Mouse (Mus musculus) adrenal gland, postnatal 10 days (tissue): ENCODE measurements at regions not wholly inside any gene's neighbourhood (a gene's known extent, or its start where the extent isn't known, plus 50 kb on each side); places are given as distances from the start of the nearest gene placed in this dataset.

Experiments used
- DNase-seq: peaks from one replicate; pipeline ENCODE4 v3.0.0; 2021; ENCODE audit warnings: mixed read lengths

- DNase-seq = no peak
These were observed 149.3 kb downstream of the Adgra3 start for GRCm38 (mm10) chr5:49909483-49909882.

- DNase-seq = no peak
These were observed 162.7 kb downstream of the Adgra3 start for GRCm38 (mm10) chr5:49896106-49896505.

DNA sequence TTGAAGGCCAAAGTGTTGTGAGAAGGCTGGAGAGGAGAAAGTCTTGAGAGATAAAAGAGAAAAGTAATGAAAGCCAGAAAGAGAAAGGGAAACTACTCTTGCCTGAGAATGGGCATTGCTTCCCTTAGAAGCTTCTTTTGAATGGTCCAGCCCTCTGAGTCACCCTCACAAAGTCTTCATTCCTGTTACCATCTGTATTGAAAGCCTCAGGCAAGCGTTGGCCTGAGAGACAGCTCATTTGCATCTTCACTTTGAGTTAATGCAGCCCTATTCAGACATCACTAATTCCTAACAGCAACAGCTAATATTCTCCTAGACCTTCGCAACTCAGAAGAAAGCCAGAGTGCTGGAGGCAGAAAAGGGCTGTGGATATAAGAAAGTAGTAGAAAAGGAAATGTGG, 178.4 kb downstream of the Adgra3 start:
- DNase-seq = no peak

DNA sequence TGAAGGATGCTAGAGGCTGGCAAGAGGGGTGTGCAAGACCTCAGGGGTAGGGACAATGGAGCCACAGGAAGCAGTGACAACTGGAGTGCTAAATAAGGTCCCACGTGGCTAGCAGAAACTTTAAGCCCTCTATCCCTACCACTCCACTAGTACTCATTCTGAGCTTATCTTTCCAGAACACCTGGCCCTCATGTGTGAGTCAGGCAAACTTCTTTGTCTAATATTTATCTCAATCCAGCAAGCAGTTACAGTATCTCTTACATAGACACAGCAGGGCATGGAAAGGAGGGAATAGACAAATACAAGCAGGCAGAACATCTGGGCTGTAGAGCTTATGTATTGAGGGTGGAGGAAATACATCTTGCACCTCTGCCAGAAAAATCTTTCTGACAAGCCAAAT, 182.6 kb downstream of the Adgra3 start:
- no peak for DNase-seq

DNA sequence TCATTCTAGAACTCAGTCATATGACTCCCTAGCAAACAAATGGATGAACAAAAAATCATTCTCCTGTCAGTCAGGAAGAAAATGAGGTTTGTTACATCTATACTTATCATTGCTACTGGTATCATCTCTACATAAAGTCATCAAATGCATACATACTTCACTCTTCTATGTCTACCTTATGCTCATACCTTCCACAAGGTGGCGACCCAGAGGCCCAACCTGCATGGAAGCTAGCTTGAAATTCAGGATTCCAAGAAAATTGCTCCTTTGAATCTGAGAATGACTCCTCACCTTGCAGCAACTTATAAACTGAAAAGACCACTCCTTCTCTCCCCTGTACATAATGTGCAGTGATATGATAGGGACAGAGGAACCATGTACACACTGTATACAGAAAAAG, 201.6 kb downstream of the Adgra3 start:
- DNase-seq = peak; percentile 23

DNA sequence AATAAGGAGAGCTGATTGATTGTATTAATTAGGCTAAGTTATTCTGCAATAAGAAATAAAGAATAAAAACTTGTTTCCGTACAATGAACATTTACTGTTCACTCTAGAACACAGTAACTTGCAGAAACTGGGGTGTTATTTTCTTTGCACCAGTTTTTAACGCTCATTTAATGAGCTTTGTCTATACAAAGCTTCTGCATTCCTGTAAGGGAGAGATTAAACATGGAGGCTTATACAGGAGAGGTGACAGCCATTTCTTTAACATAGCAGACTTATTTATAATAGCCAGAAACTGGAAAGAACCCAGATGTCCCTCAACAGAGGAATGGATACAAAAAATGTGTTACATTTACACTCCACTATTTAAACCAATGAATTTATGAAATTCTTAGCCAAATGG, 202.8 kb downstream of the Adgra3 start:
- no peak for DNase-seq

- no peak for DNase-seq
These were observed 210.1 kb downstream of the Adgra3 start for GRCm38 (mm10) chr5:49848680-49849079.

GRCm38 (mm10) chr5:49848174-49848573, 210.6 kb downstream of the Adgra3 start:
- no peak for DNase-seq

DNA sequence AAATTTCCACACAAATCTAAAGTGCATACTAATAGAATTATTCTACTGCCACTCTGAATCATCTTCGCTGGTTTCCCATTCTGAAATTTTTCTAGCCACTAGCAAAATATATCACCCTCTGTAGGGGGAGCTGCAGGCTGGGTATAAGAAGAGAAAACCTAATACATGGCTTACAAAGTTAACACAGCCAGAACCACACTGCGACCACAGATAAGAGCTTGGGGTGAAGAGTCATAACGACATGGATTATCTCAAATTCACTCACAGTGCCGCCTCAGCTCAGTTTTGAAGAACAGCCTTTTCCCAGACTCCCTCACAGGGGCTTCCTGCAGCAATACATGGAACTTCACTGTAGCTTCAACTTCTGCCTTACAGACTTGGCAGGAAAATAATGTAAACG, 240.0 kb downstream of the Adgra3 start:
- no peak for DNase-seq

- no peak for DNase-seq
These were observed 242.1 kb downstream of the Adgra3 start for GRCm38 (mm10) chr5:49816751-49817150.

DNA sequence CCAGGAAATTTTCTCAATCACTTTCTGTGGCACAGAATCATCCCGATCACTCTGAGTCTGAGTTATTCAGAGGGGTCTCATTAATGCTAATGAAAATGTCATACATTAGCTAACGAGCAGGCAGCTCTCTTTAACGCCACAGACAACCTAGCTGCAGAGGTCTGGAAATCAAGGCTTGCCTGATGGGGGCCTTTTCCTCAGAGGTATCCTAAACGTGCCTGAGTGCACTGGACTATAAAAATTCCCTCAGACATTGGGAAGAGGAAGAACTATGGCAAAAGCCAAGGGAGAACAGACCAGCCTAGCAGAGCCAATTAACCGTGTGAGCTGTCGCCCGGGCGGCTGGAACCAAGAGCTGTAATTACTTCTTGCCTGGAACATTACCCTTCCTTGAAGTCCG, 245.5 kb downstream of the Adgra3 start:
- no peak for DNase-seq

DNA sequence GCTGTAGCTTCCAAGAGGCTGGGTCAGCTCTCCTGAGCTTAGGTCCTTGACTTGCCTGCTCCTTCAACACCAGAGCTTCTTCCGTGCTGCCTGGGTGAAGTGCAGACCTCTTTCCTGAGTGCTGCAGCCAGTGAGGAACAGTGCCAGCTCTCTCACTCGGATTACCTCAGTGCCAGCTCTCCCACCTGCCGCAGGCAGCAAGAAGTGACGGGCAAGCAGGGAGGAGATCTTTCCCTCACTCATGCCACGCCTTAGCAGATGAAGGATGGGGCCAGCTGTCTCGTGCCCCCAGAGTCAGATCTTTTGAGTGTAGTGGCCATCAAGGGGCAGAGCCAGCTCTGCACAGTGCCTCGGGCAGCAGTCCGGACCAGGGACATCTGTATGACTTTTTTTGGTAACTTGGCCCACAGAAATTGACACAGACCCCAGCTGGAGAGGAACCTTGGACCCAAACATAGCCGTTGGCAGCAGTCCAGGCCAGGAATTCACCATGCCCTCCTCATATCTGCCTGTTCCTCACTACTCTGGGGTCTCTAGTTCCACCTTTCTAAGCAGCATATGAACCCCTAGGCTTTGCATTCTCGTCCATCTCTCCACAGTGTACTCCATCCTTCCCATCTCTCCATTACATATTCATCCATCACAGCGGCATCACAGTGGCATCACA, 263.9 kb upstream of the Kcnip4 start:
- no peak for DNase-seq

DNA sequence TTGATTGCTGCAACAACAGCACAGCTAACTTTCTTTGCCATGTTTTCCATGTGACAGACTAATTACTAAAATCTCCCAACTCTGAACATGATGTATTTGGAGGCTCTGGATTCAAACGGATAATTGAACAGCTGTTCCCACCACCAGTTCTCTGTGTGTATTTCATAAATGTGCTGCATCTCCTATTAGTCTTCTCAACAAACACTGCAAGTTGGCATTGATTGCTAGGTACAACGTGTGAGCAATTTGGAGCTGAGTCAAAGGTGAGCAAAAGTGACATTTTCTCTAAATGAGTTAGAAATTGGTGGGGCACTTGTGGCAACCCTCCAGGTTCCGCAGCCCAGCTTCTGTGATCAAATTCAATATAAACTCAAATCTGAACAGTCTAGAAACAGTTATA, 259.0 kb upstream of the Kcnip4 start:
- DNase-seq = no peak

DNA sequence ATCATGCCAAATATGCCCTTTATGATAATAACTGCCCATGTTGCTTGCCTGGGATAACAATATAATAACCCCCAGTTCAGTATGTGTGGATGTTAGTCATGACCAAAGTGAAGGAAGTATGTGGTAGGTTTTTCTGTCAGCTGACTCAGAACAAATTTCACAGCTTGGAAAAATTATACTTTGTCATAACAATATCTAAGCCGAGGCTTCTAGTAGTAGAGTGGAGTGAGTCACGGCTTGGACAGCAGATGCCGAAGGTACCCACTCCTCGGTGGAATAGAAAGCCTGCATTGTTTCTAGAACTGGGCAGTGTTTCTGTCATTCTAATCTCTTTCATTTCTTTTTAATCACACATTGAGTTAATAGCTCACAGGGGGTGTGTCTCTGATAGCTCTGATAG, 236.3 kb upstream of the Kcnip4 start:
- DNase-seq = no peak

DNA sequence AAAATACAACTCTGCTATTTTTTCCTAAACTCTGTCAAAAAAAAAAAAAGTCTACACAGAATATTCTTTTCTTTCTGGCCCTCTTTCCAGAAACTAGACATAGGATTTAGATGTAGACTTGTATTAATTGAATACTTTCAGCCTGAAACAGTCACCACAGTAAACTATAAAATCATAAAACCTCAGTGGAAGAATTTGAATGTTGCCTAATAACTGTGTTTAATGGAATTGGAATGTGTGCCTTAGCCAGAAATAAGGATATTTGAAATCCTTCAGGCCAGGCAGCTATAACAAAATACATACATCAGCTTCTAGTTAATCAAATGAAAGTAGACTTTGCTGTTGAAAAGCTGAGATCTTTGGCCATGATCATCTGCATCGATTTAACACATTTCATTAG, 230.8 kb upstream of the Kcnip4 start:
- DNase-seq = no peak

GRCm38 (mm10) chr5:49712607-49713006, 187.9 kb upstream of the Kcnip4 start:
- DNase-seq = no peak

GRCm38 (mm10) chr5:49682156-49682555, 157.4 kb upstream of the Kcnip4 start:
- DNase-seq = no peak

- no peak for DNase-seq
These were observed 156.8 kb upstream of the Kcnip4 start for GRCm38 (mm10) chr5:49681514-49681913.

- no peak for DNase-seq
These were observed 151.2 kb upstream of the Kcnip4 start for GRCm38 (mm10) chr5:49675885-49676284.

DNA sequence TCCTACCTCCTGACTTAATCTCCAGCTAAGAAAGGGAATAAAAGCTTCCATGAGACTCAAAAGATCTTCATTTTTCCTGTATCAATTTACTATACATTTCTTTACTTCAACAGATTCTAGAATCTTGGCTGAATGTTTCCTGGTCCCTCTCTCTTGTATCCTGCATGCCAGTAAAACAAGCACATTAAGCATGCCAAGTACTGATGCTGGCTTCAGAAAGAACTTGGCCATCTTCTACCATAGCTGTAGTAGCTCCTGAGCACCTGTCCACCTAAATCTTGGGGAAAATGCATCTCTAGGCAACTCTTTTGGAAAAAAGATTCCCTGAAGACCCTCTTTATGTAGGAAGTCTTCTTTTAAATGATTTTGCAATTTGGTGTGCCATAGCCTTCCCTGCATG, 140.5 kb upstream of the Kcnip4 start:
- no peak for DNase-seq

DNA sequence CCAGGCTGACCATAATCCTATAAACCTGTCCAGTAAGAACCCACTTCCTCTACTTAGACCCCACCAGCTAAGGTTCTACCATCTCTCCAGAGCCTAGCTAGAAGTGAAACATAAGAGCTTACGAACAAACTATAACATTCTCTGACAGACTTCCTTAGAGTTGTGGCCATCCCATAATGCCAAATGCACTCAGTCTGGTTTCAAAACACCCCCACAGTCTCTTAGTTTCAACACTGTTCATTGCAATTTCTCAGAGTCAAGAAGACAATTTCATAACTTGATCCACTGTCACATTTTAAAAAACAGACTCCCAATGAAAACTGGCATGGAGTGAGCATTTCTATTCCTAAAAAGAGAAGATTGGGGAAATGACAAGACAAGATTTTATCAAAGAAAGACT, 139.2 kb upstream of the Kcnip4 start:
- no peak for DNase-seq

DNA sequence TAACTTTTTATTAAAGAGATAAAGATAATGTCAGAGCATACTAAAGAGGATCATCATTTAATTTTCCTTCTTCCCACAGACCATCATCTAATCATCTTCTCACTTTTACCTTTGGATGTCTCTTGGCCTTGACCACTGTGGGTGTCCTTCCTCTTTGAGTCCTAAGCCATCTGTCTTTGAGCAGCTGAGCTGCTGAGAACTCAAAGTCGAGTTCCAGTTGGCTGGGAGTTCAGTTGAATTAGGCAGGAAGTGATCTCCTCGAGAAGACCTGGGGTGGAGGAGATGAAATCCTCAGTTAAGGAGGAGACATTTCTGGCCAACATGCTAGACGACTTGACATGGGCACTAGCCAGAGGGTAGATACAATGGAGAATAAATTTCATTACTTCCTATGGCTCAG, 137.4 kb upstream of the Kcnip4 start:
- DNase-seq = no peak

DNA sequence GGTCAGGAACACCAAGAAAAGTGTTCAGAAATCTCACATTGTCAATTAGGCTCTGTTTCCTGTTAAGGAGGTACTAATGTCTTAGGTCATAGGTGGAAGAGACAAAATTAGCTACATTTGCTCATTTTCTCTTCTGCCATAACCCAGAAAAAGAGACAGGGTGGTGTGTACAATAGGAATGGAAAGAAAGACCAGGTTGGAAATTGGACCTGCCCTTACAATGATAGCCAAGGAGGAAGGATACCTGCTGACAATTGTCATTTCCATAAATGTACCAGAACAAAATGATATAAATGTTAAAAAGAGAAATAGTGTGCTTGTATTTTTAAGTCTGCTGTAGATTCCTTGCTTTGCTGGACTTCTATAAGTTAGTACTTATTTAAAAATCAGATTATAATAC, 135.9 kb upstream of the Kcnip4 start:
- no peak for DNase-seq

- DNase-seq = no peak
These were observed 126.2 kb upstream of the Kcnip4 start for GRCm38 (mm10) chr5:49650953-49651352.

DNA sequence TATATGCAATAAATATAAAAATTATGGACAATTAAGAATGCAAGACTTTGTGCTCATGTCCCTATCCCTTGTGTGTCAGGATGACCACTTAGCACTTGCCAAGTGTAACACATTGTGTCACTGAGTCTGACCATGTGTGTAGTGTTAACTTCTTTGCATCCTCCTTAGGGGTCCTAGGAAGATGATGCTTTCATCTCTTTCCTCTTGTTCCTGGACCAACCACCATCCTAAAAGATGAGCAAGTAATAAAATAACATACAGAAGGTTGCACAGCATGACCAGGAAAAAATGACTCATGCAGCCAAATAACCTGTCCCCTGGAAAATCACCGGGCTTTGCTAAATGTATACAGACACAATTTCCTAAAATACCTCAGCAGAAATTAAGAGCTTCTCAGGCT, 121.1 kb upstream of the Kcnip4 start:
- DNase-seq = no peak
